Mouse (Mus musculus) liver, embryonic 14.5 days (tissue): ENCODE data around the gene Fgf15.

Source experiments
- CTCF ChIP-seq: IDR thresholded peaks from 2 replicates; pipeline ENCODE4 v1.5.1; 2016; ENCODE audit warnings: antibody characterized with exemption, low read depth, control low read depth
- EP300 ChIP-seq: IDR thresholded peaks from 2 replicates; pipeline ENCODE4 v1.6.1; 2016; ENCODE audit warnings: antibody characterized with exemption, low read depth

- TF ChIP-seq EP300 (no peak), CTCF (no peak)
Measured at GRCm38 (mm10) chr7:144892322-144892721, 4.0 kb upstream of the Fgf15 start.
